Mouse (Mus musculus) limb, embryonic 11.5 days (tissue): Measurements from ENCODE around the gene Hipk2. TPM values are rescaled to one million over a fixed set of nuclear protein-coding genes. Genes with fewer than 3 reads are reported as not detected.

Source experiments
- ATAC-seq: fragments of 200-750 bp; cut with Nextera tagmentation; 2 replicates; pipeline ENCODE4 v1.8.0; 2017; ENCODE audit warnings: low read depth; ENCODE audit not compliant: insufficient number of reproducible peaks, low FRiP score, low TSS enrichment
- DNase-seq: peaks from one replicate; pipeline ENCODE4 v3.0.0-alpha.2; 2015; ENCODE audit warnings: low spot score
- H3K27ac ChIP-seq: fragments of 300-500 bp; sonication (generic); replicated peaks from 2 replicates; pipeline ENCODE4 v1.5.1; 2014; ENCODE audit warnings: low read depth, mild to moderate bottlenecking, low read length
- H3K27me3 ChIP-seq: fragments of 300-500 bp; sonication (generic); 2 replicates; pipeline ENCODE4 v1.6.1; 2014; ENCODE audit warnings: mild to moderate bottlenecking, low read length, mixed read lengths; ENCODE audit not compliant: control insufficient read depth, insufficient read depth
- H3K36me3 ChIP-seq: fragments of 300-500 bp; sonication (generic); 2 replicates; pipeline ENCODE4 v1.6.1; 2014; ENCODE audit warnings: mild to moderate bottlenecking, low read length, moderate library complexity, mixed read lengths; ENCODE audit not compliant: control insufficient read depth, insufficient read depth
- H3K4me1 ChIP-seq: fragments of 300-500 bp; sonication (generic); 2 replicates; pipeline ENCODE4 v1.6.1; 2014; ENCODE audit warnings: low read length, mixed read lengths; ENCODE audit not compliant: control insufficient read depth, insufficient read depth
- H3K4me2 ChIP-seq: fragments of 300-500 bp; sonication (generic); 2 replicates; pipeline ENCODE4 v1.6.1; 2014; ENCODE audit warnings: low read depth, mild to moderate bottlenecking, moderate library complexity; ENCODE audit not compliant: severe bottlenecking
- H3K4me3 ChIP-seq: fragments of 300-500 bp; sonication (generic); 2 replicates; pipeline ENCODE4 v1.5.1; 2014; ENCODE audit warnings: low read depth, low read length
- H3K9ac ChIP-seq: fragments of 300-500 bp; sonication (generic); 2 replicates; pipeline ENCODE4 v1.6.1; 2014; ENCODE audit warnings: mild to moderate bottlenecking, low read length
- H3K9me3 ChIP-seq: fragments of 300-500 bp; sonication (generic); 2 replicates; pipeline ENCODE4 v1.6.1; 2016; ENCODE audit warnings: low read length; ENCODE audit not compliant: control insufficient read depth
- WGBS: fragments of 180-500 bp; shearing (Covaris S2); extraction: QIAGEN DNeasy Blood & Tissue Kit; methylation state at CpG from one replicate; pipeline ENCODE4 v1.1.7; 2014; 5-methylcytosine and 5-hydroxymethylcytosine counted together
- polyA plus RNA-seq: library from polyadenylated mRNA; unstranded; fragments of >200 nt; fragmentation: Nextera tagmentation; extraction: Ambion mirVana; gene quantifications from 2 replicates; pipeline ENCODE4 v1.2.1, GENCODE M21; 2014

Gene Hipk2
- polyA plus RNA-seq, 1 experiment from 2014 or later = 20.5 TPM

DNA sequence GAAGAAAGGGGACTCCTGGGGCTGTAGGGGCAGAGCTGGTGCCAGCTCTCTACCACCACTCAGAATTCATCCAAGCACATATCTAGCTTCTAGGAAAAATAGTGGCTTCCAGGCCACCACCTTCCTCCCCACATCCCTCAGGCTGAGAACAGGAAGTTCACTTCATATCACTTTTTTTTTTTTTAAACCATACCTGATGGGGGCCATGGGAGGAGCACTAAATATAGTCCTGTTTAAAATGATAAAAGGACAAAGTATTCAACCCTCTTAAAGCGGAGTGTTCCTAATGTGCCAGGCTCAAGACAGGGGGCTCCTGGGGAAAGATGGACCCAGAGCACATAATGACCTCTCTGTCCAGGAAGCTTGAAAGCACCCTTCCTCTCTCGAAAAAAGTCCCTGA lies 61.3 kb downstream of the Hipk2 start:
- H3K36me3 ChIP-seq = peaks cover 12% of the 10 kb centered on the region; the same call in 1 of the 2 replicates
- no peak for ATAC-seq
- no peak overlapping the region for H3K4me2 ChIP-seq
- no peaks in the 10 kb centered on the region for H3K9me3 ChIP-seq
- DNase-seq = no peak
- H3K9ac ChIP-seq = no peak overlapping the region
- H3K4me3 ChIP-seq = no peak overlapping the region
- H3K4me1 ChIP-seq = no peaks in the 10 kb centered on the region
- H3K27me3 ChIP-seq = no peaks in the 10 kb centered on the region
- no peak overlapping the region for H3K27ac ChIP-seq
- 93% methylated on average over 2 of the region's 2 CpGs for WGBS

DNA sequence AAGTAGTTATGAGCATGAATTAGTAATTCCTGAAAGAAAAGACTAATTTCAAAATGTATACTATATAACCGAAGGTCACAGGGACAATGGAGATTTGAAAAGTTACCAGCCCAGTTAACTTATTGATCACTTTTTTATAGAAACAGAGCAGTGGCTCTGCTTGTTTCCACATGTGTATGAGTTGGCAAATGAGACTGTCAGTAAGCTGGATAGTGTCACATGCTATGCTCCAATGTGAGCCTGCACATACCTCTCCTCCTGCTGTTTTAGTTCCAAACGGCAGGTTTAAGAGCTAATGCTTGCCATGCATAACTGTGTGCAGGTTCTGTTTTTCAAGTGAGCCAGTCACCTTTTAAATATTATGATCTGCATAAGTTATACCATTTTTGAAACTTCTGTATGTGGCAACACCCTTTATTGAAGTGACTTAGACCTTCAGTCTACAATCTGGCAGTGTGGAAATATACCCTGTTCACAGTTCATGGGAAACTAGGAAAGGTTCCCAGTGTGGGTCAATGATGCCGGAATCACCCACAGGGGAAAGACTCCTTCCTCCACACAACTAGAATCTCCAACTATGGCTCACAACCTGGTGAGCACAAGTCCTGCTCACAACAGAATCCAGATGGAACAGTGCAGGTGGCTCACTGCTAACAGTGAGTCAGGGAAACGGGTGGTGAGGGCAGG lies 64.4 kb downstream of the Hipk2 start:
- H3K4me3 ChIP-seq = no peak overlapping the region
- H3K4me1 ChIP-seq = no peaks in the 10 kb centered on the region
- DNase-seq (no peak), ATAC-seq (no peak)
- no peak overlapping the region for H3K4me2 ChIP-seq
- no peak overlapping the region for H3K27ac ChIP-seq
- peaks cover 3% of the 10 kb centered on the region; the same call in 1 of the 2 replicates for H3K36me3 ChIP-seq
- no peak overlapping the region for H3K9ac ChIP-seq
- H3K9me3 ChIP-seq = no peaks in the 10 kb centered on the region
- no peaks in the 10 kb centered on the region for H3K27me3 ChIP-seq
- WGBS = 79% methylated on average over 4 of the region's 4 CpGs

DNA sequence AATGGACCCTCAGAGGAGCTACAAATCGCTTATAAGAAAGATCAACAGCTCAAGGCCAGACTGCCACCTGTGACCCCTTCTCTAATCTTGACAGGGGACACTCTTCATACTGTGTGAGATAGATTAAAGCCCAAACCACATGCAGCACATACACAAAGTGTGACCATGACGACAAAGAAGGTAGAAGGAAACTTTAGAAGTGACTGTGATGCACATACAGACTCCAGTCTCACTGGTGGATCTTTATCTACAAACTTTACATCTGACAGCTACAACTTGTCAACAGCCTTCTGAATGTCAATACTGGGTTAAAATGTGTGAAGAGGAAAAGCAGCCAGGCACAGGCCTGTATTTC lies 65.9 kb downstream of the Hipk2 start:
- 66% methylated on average over 2 of the region's 2 CpGs for WGBS

DNA sequence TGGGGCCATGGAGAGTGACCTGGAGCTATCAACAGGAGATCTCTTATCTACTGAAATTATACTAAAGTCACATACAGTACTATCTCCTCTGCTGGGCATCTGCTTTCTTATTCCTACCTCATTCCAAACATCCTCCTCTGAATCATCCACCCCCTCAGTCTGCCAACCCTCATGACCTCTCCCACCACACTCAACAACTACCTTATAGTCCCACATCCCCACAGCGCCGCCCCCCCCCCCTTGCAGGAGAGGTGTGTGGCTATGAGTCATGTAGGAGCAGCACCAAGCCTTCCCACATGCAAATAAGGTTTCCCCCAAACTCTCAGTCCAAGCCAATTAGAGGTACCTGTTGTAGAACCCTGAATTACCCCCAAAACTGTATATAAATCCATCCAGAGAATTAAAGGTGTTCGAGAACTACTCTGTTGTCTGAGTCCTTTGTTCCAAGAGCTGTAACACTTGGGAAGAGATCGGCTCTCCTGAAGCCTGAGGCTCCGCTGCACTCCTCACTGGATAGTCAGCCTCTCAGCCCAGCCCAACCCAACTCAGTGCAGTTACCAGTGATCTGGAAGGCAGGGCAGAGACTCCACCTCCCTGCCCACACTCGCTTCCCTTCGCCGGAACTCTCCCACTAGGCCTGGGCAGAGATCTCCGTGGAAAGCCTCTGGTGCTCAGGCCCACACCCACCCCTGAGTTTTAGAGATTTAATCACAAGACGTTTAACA lies 66.4 kb downstream of the Hipk2 start:
- DNase-seq = no peak
- Histone ChIP-seq H3K9me3 (no peaks in the 10 kb centered on the region), H3K9ac (no peak overlapping the region), H3K27ac (no peak overlapping the region), H3K4me1 (no peaks in the 10 kb centered on the region), H3K36me3 (peaks cover 7% of the 10 kb centered on the region; the same call in 1 of the 2 replicates), H3K4me2 (no peak overlapping the region), H3K4me3 (no peak overlapping the region), H3K27me3 (no peaks in the 10 kb centered on the region)
- 76% methylated on average over 10 of the region's 10 CpGs for WGBS
- ATAC-seq = no peak

More for the DNA sequence above, 65.9 kb downstream of the Hipk2 start:
- H3K27me3 ChIP-seq = no peaks in the 10 kb centered on the region
- peaks cover 7% of the 10 kb centered on the region; the same call in 1 of the 2 replicates for H3K36me3 ChIP-seq
- ATAC-seq (no peak), DNase-seq (no peak)
- H3K4me1 ChIP-seq = no peaks in the 10 kb centered on the region
- no peak overlapping the region for H3K4me2 ChIP-seq
- H3K4me3 ChIP-seq = no peak overlapping the region
- no peaks in the 10 kb centered on the region for H3K9me3 ChIP-seq
- no peak overlapping the region for H3K9ac ChIP-seq
- H3K27ac ChIP-seq = no peak overlapping the region

DNA sequence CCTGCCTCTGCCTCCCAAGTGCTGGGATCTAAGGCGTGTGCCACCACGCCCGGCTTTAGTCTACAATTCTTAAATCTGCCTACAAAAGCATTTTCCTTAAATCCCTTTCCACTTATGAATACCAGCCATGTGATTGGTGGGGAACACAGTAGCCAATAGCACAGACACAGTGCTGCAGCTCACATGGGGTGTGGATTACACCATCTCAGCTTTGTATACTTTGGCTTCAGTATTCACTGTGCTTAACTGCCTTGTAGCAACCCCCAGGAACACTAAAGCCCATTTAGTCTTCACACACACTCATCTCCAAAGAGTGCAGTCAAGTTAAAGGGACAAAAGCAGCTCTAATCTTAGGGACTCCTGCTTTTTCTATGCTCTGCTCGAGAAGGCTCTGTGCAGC lies 67.6 kb downstream of the Hipk2 start:
- Histone ChIP-seq H3K27me3 (no peaks in the 10 kb centered on the region), H3K4me3 (no peak overlapping the region), H3K9ac (no peak overlapping the region), H3K4me1 (no peaks in the 10 kb centered on the region), H3K36me3 (peaks cover 7% of the 10 kb centered on the region; the same call in 1 of the 2 replicates), H3K27ac (no peak overlapping the region), H3K4me2 (no peak overlapping the region), H3K9me3 (no peaks in the 10 kb centered on the region)
- WGBS = 93% methylated on average over 4 of the region's 4 CpGs
- no peak for ATAC-seq
- DNase-seq = no peak

DNA sequence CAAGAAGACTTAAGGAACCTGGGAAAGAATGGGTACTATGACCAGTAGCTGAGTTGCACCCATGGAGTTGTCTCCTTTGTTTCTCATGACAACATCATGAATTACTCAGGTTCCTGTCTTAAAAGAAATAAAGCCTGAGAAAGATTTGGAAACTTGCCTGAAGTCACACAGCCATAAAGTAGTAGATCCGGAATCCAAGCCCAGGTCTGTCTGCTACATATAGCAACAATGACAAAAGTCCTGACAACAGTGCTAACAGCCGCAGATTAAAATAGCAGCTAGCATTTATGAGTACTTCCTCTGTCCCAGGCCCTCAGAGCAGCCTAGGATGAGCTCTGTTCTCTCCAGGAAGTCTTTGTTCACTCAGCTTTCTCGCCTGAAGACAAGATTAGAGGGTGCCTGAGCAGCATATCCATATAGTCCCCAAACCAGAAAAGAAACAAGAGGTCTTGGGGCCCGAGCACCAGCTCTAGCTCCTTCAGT lies 69.0 kb downstream of the Hipk2 start:
- Histone ChIP-seq H3K27ac (no peak overlapping the region), H3K4me1 (no peaks in the 10 kb centered on the region), H3K4me3 (no peak overlapping the region), H3K9ac (no peak overlapping the region), H3K27me3 (no peaks in the 10 kb centered on the region), H3K9me3 (no peaks in the 10 kb centered on the region), H3K36me3 (peaks cover 7% of the 10 kb centered on the region; the same call in 1 of the 2 replicates), H3K4me2 (no peak overlapping the region)
- ATAC-seq (no peak), DNase-seq (no peak)
- 88% methylated on average over 4 of the region's 4 CpGs for WGBS

DNA sequence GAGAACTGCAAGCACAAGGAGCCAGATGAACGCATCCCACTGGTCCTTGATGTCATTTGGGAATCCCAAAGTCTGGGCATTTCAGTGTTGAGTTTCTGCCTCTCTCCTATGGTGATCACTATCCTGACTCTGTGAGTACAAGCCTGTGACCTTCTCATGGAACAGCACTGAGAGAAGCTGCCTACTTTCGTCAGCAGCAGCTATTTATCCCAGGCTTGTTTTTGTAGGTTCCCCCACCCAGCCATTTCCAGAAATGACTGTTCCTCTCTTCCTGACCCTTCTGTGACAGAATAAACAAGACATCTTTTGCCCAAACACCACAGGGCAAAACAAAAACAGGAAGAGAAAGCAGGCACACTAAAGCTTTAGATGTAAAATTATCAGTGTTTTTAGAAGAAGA lies 70.4 kb downstream of the Hipk2 start:
- DNase-seq = no peak
- 85% methylated on average over 2 of the region's 2 CpGs for WGBS
- H3K27me3 ChIP-seq = no peaks in the 10 kb centered on the region
- peaks cover 7% of the 10 kb centered on the region; the same call in 1 of the 2 replicates for H3K36me3 ChIP-seq
- H3K9me3 ChIP-seq = no peaks in the 10 kb centered on the region
- H3K4me3 ChIP-seq = no peak overlapping the region
- no peak overlapping the region for H3K9ac ChIP-seq
- H3K27ac ChIP-seq = no peak overlapping the region
- no peak overlapping the region for H3K4me2 ChIP-seq
- H3K4me1 ChIP-seq = no peaks in the 10 kb centered on the region
- ATAC-seq = no peak

DNA sequence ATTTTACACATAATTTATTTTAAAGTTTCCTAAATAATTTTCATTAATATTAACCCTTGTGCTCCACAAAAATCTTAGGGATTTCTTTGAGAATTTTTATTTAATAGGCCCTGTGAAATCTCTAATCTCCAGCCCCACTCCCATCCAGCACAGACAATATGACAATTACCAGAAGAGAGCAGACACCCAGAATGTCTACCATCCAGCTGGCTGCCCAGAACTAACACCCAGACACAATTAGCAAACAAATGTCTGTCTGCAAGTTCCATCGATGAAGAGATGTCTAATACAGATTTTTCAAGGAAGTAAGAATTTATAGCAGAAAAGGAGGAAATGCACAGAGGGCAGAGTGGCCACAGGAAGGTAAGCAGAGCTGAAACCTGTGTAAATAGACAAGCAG lies 74.7 kb downstream of the Hipk2 start:
- no peaks in the 10 kb centered on the region for H3K9me3 ChIP-seq
- no peaks in the 10 kb centered on the region for H3K27me3 ChIP-seq
- no peak overlapping the region for H3K4me2 ChIP-seq
- 76% methylated on average over 1 of the region's 1 CpGs for WGBS
- no peaks in the 10 kb centered on the region for H3K4me1 ChIP-seq
- DNase-seq (no peak), ATAC-seq (no peak)
- H3K4me3 ChIP-seq = no peak overlapping the region
- 0 out of 2 replicates have a peak, but pooled peaks cover 4% of the 10 kb centered on the region for H3K36me3 ChIP-seq
- H3K9ac ChIP-seq = no peak overlapping the region
- no peak overlapping the region for H3K27ac ChIP-seq
